Mouse (Mus musculus) urinary bladder, postnatal 10 days (tissue): Measurements from ENCODE around the gene Nkx2-4.

Source experiments
- DNase-seq: peaks from one replicate; pipeline ENCODE4 v3.0.0; 2022; ENCODE audit warnings: low spot score

The Nkx2-4 gene

GRCm38 (mm10) chr2:147085072-147085870 is at the start of gene Nkx2-4:
Gene Nkx2-4, minus strand, starts transcription at chr2:147085445.
- no peak for DNase-seq

GRCm38 (mm10) chr2:147127366-147127765 is 42.1 kb upstream of the Nkx2-4 start:
- no peak for DNase-seq

- DNase-seq: no peak
These were observed 34.5 kb upstream of the Nkx2-4 start for GRCm38 (mm10) chr2:147119736-147120135.

GRCm38 (mm10) chr2:147086441-147086840 is 1.2 kb upstream of the Nkx2-4 start:
- no peak for DNase-seq

- DNase-seq: no peak
These were observed 692 bp upstream of the Nkx2-4 start for GRCm38 (mm10) chr2:147085937-147086336.

- DNase-seq: no peak
These were observed 726 bp downstream of the Nkx2-4 start for GRCm38 (mm10) chr2:147084366-147085071.

- no peak for DNase-seq
These were observed 1.5 kb downstream of the Nkx2-4 start for GRCm38 (mm10) chr2:147083471-147084365.

- no peak for DNase-seq
These were observed 2.9 kb downstream of the Nkx2-4 start for GRCm38 (mm10) chr2:147082391-147082790.

GRCm38 (mm10) chr2:147074399-147074798 is 10.8 kb downstream of the Nkx2-4 start:
- DNase-seq: no peak

GRCm38 (mm10) chr2:147073962-147074361 is 11.3 kb downstream of the Nkx2-4 start:
- DNase-seq: no peak

- DNase-seq: no peak
These were observed 14.9 kb downstream of the Nkx2-4 start for GRCm38 (mm10) chr2:147070305-147070704.

GRCm38 (mm10) chr2:147069077-147069476 is 16.2 kb downstream of the Nkx2-4 start:
- no peak for DNase-seq

- no peak for DNase-seq
These were observed 17.6 kb downstream of the Nkx2-4 start for GRCm38 (mm10) chr2:147067480-147068246.

- DNase-seq: no peak
These were observed 31.9 kb downstream of the Nkx2-4 start for GRCm38 (mm10) chr2:147053229-147053892.

- no peak for DNase-seq
These were observed 38.2 kb downstream of the Nkx2-4 start for GRCm38 (mm10) chr2:147047051-147047450.

- no peak for DNase-seq
These were observed 49.4 kb downstream of the Nkx2-4 start for GRCm38 (mm10) chr2:147035864-147036263.
